Mouse (Mus musculus) neural tube, embryonic 11.5 days (tissue): Measurements from ENCODE around the gene Cep104. TPM values are rescaled to one million over a fixed set of nuclear protein-coding genes. Genes with fewer than 3 reads are reported as not detected.

Experiments used
- ATAC-seq: fragments of 200-750 bp; cut with Nextera tagmentation; 2 replicates; pipeline ENCODE4 v1.8.0; 2017; ENCODE audit warnings: moderate number of reproducible peaks, mild to moderate bottlenecking, moderate TSS enrichment, moderate library complexity; ENCODE audit not compliant: insufficient read depth, low FRiP score, low TSS enrichment
- DNase-seq: peaks from one replicate; pipeline ENCODE4 v3.0.0-alpha.2; 2015; ENCODE audit warnings: low spot score
- H3K27ac ChIP-seq: fragments of 300-500 bp; sonication (generic); 2 replicates; pipeline ENCODE4 v1.5.1; 2014; ENCODE audit warnings: low read depth, mild to moderate bottlenecking, low read length
- H3K27me3 ChIP-seq: fragments of 300-500 bp; sonication (generic); 2 replicates; pipeline ENCODE4 v1.6.1; 2014; ENCODE audit warnings: mild to moderate bottlenecking, low read length, mixed read lengths; ENCODE audit not compliant: control insufficient read depth, insufficient read depth
- H3K36me3 ChIP-seq: fragments of 300-500 bp; sonication (generic); 2 replicates; pipeline ENCODE4 v1.6.1; 2014; ENCODE audit warnings: mild to moderate bottlenecking, low read length, moderate library complexity, mixed read lengths; ENCODE audit not compliant: control insufficient read depth, insufficient read depth
- H3K4me1 ChIP-seq: fragments of 300-500 bp; sonication (generic); 2 replicates; pipeline ENCODE4 v1.6.1; 2014; ENCODE audit warnings: low read length, mixed read lengths; ENCODE audit not compliant: control insufficient read depth, insufficient read depth
- H3K4me2 ChIP-seq: fragments of 300-500 bp; sonication (generic); 2 replicates; pipeline ENCODE4 v1.6.1; 2014; ENCODE audit warnings: low read depth, mild to moderate bottlenecking, moderate library complexity
- H3K4me3 ChIP-seq: fragments of 300-500 bp; sonication (generic); 2 replicates; pipeline ENCODE4 v1.5.1; 2014; ENCODE audit warnings: low read depth, low read length
- H3K9ac ChIP-seq: fragments of 300-500 bp; sonication (generic); 2 replicates; pipeline ENCODE4 v1.6.1; 2014; ENCODE audit warnings: mild to moderate bottlenecking, low read length
- H3K9me3 ChIP-seq: fragments of 300-500 bp; sonication (generic); 2 replicates; pipeline ENCODE4 v1.6.1; 2016; ENCODE audit warnings: low read length; ENCODE audit not compliant: control insufficient read depth
- WGBS: fragments of 180-500 bp; shearing (Covaris S2); extraction: QIAGEN DNeasy Blood & Tissue Kit; methylation state at CpG from one replicate; pipeline ENCODE4 v1.1.7; 2014; 5-methylcytosine and 5-hydroxymethylcytosine counted together
- polyA plus RNA-seq: library from polyadenylated mRNA; unstranded; fragments of >200 nt; fragmentation: Nextera tagmentation; extraction: Ambion mirVana; gene quantifications from 2 replicates; pipeline ENCODE4 v1.2.1, GENCODE M21; 2014

Gene Cep104
- polyA plus RNA-seq, 1 experiment from 2014 or later: 22.9 TPM

DNA sequence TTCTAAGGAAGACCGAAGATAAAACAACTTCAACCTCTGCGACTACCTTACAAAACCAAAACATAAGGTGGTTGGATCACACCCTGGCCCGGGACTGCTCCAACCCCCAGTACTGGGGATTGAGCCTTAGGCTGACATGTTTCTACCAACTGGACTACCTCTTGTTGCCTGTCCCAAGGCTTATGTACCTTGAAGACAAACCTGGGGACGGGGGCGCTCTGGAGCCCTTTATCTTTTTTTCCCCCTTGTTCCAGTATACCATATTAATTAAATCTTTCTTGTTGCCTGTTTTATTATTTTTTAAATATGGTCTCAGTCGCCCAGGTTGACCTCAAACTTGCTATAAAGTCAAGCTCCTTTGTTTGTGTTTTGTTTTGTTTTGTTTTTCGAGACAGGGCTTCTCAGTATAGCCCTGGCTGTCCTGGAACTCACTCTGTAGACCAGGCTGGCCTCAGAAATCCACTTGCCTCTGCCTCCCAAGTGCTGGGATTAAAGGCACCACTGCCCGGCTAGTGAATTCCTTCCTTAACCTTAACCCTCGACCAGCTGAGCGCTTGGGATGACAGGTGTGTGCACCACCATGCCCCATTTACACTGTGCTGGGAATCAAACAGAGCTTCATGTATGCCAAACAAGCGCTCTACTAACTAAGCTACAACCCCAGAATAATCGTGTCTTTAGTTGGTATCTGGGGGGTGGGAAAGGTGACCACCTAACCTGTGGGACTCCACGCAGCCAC is 36.1 kb downstream of the Cep104 start:
- H3K4me1 ChIP-seq: peaks cover 9% of the 10 kb centered on the region
- peak overlapping the region; percentile 97 for H3K4me3 ChIP-seq
- H3K27me3 ChIP-seq: no peaks in the 10 kb centered on the region
- ATAC-seq (no peak), DNase-seq (no peak)
- H3K36me3 ChIP-seq: peaks cover 4% of the 10 kb centered on the region; the same call in 1 of the 2 replicates
- no peak overlapping the region for H3K27ac ChIP-seq
- H3K9ac ChIP-seq: peak overlapping the region; percentile 93
- WGBS: 29% methylated on average over 13 of the region's 13 CpGs
- H3K4me2 ChIP-seq: peak overlapping the region; percentile 96
- H3K9me3 ChIP-seq: no peaks in the 10 kb centered on the region

DNA sequence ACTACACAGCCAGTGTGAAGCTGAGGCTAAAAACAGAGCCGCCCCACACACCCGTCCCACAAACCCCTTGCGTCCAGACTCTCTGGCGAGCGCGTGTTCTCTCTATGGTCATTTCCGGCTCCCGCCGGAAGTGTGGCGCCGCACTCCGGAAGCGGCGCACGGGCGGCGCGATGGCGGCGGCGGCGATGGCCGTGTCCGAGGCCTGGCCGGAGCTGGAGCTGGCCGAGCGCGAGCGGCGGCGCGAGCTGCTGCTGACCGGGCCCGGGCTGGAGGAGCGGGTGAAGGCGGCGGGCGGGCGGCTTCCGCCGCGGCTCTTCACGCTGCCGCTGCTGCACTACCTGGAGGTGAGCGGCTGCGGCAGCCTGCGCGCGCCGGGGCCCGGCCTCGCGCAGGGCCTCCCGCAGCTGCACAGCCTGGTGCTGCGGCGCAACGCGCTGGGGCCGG is 36.7 kb downstream of the Cep104 start, which contains the start of gene Lrrc47:
Gene Lrrc47, plus strand, starts transcription at position 86 of the 444 bp plus-strand sequence.
- Histone ChIP-seq H3K36me3 (peaks cover 5% of the 10 kb centered on the region; the same call in 1 of the 2 replicates), H3K4me3 (peak within 1 kb of the TSS; percentile 97), H3K4me1 (peaks cover 9% of the 10 kb centered on the region), H3K27ac (no peak within 1 kb of the TSS), H3K9me3 (no peaks in the 10 kb centered on the region), H3K9ac (peak within 1 kb of the TSS; percentile 93), H3K4me2 (peak within 1 kb of the TSS; percentile 96), H3K27me3 (no peaks in the 10 kb centered on the region)
- 0% methylated on average over 48 of the region's 59 CpGs for WGBS
- DNase-seq (peak; percentile 88), ATAC-seq (peak; percentile 93)

GRCm38 (mm10) chr4:154012132-154012882 is 37.3 kb downstream of the Cep104 start:
- Histone ChIP-seq H3K4me1 (peaks cover 9% of the 10 kb centered on the region), H3K27me3 (no peaks in the 10 kb centered on the region), H3K4me3 (peak overlapping the region; percentile 97), H3K36me3 (peaks cover 10% of the 10 kb centered on the region; the same call in 1 of the 2 replicates), H3K9me3 (no peaks in the 10 kb centered on the region), H3K27ac (no peak overlapping the region), H3K4me2 (peak overlapping the region; percentile 96), H3K9ac (peak overlapping the region; percentile 93)
- no peak for ATAC-seq
- no peak for DNase-seq
- 3% methylated on average over 55 of the region's 55 CpGs for WGBS

DNA sequence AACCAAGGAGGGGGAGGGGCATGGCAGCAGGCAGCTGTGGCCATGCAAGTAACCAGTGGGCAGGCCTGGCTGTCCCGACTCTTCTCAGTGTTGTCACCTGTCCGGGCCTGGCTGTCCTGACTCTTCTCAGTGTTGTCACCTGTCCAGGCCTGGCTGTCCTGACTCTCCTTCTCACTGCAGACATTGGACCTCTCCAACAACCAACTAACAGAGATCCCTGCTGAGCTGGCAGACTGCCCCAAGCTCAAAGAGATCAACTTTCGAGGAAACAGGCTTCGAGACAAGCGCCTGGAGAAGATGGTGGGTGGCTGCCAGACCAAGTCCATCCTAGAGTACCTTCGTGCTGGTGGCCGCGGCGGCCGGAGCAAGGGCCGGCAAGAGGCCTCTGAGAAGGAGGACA is 40.5 kb downstream of the Cep104 start:
- peaks cover 26% of the 10 kb centered on the region for H3K36me3 ChIP-seq
- H3K4me1 ChIP-seq: peaks cover 9% of the 10 kb centered on the region
- no peak overlapping the region for H3K4me3 ChIP-seq
- H3K9me3 ChIP-seq: no peaks in the 10 kb centered on the region
- no peak overlapping the region for H3K4me2 ChIP-seq
- H3K27ac ChIP-seq: no peak overlapping the region
- no peak for ATAC-seq
- 97% methylated on average over 8 of the region's 11 CpGs for WGBS
- no peak overlapping the region for H3K9ac ChIP-seq
- H3K27me3 ChIP-seq: no peaks in the 10 kb centered on the region
- DNase-seq: no peak

- peaks cover 32% of the 10 kb centered on the region for H3K36me3 ChIP-seq
- DNase-seq (no peak), ATAC-seq (no peak)
- no peak overlapping the region for H3K4me3 ChIP-seq
- no peaks in the 10 kb centered on the region for H3K9me3 ChIP-seq
- H3K4me1 ChIP-seq: 0 out of 2 replicates have a peak, but pooled peaks cover 3% of the 10 kb centered on the region
- no peak overlapping the region for H3K4me2 ChIP-seq
- no peak overlapping the region for H3K27ac ChIP-seq
- no peak overlapping the region for H3K9ac ChIP-seq
- H3K27me3 ChIP-seq: no peaks in the 10 kb centered on the region
- WGBS: 79% methylated on average over 7 of the region's 7 CpGs
Measured at GRCm38 (mm10) chr4:154019571-154019970, 44.6 kb downstream of the Cep104 start.

- WGBS: 91% methylated on average over 9 of the region's 9 CpGs
- Histone ChIP-seq H3K27ac (no peak overlapping the region), H3K36me3 (peaks cover 30% of the 10 kb centered on the region), H3K4me2 (no peak overlapping the region), H3K9ac (no peak overlapping the region), H3K9me3 (no peaks in the 10 kb centered on the region), H3K27me3 (0 out of 2 replicates have a peak, but pooled peaks cover 3% of the 10 kb centered on the region), H3K4me3 (no peak overlapping the region), H3K4me1 (peaks cover 8% of the 10 kb centered on the region; the same call in 1 of the 2 replicates)
- DNase-seq (no peak), ATAC-seq (0 out of 2 replicates have a peak, but pooled peaks have one; percentile 23)
Measured at GRCm38 (mm10) chr4:154021432-154021831, 46.4 kb downstream of the Cep104 start.

- H3K9ac ChIP-seq: no peak overlapping the region
- no peak overlapping the region for H3K27ac ChIP-seq
- ATAC-seq (no peak), DNase-seq (no peak)
- H3K4me1 ChIP-seq: peaks cover 8% of the 10 kb centered on the region; the same call in 1 of the 2 replicates
- H3K36me3 ChIP-seq: peaks cover 21% of the 10 kb centered on the region
- no peak overlapping the region for H3K4me3 ChIP-seq
- 76% methylated on average over 4 of the region's 4 CpGs for WGBS
- no peaks in the 10 kb centered on the region for H3K9me3 ChIP-seq
- H3K4me2 ChIP-seq: no peak overlapping the region
- 0 out of 2 replicates have a peak, but pooled peaks cover 7% of the 10 kb centered on the region for H3K27me3 ChIP-seq
Measured at GRCm38 (mm10) chr4:154022407-154022806, 47.4 kb downstream of the Cep104 start.

- WGBS: 50% methylated on average over 4 of the region's 4 CpGs
- Histone ChIP-seq H3K4me3 (no peak overlapping the region), H3K36me3 (peaks cover 21% of the 10 kb centered on the region), H3K27me3 (0 out of 2 replicates have a peak, but pooled peaks cover 7% of the 10 kb centered on the region), H3K4me1 (peaks cover 8% of the 10 kb centered on the region; the same call in 1 of the 2 replicates), H3K9ac (no peak overlapping the region), H3K4me2 (no peak overlapping the region), H3K9me3 (no peaks in the 10 kb centered on the region), H3K27ac (no peak overlapping the region)
- ATAC-seq (no peak), DNase-seq (no peak)
Measured at GRCm38 (mm10) chr4:154022844-154023243, 47.9 kb downstream of the Cep104 start.
